Mouse (Mus musculus) embryonic facial prominence, embryonic 11.5 days (tissue): ENCODE measurements at regions not wholly inside any gene's neighbourhood (a gene's known extent, or its start where the extent isn't known, plus 50 kb on each side); places are given as distances from the start of the nearest gene placed in this dataset.

Experiments
- ATAC-seq: fragments of 200-750 bp; cut with Nextera tagmentation; replicated peaks from 2 replicates; pipeline ENCODE4 v1.8.0; 2017; ENCODE audit warnings: low read depth; ENCODE audit not compliant: insufficient number of reproducible peaks, low FRiP score, low TSS enrichment
- DNase-seq: peaks from one replicate; pipeline ENCODE4 v3.0.0-alpha.2; 2015; ENCODE audit warnings: low spot score
- H3K27ac ChIP-seq: fragments of 300-500 bp; sonication (generic); replicated peaks from 2 replicates; pipeline ENCODE4 v1.5.1; 2014; ENCODE audit warnings: mild to moderate bottlenecking, low read depth, low read length, control low read depth
- H3K27me3 ChIP-seq: fragments of 300-500 bp; sonication (generic); 2 replicates; pipeline ENCODE4 v1.6.1; 2014; ENCODE audit warnings: mild to moderate bottlenecking, low read length, moderate library complexity, mixed read lengths; ENCODE audit not compliant: control insufficient read depth, insufficient read depth
- H3K36me3 ChIP-seq: fragments of 300-500 bp; sonication (generic); replicated peaks from 2 replicates; pipeline ENCODE4 v1.6.1; 2014; ENCODE audit warnings: low read depth, mild to moderate bottlenecking, low read length, moderate library complexity, mixed read lengths; ENCODE audit not compliant: control insufficient read depth, insufficient read depth
- H3K4me1 ChIP-seq: fragments of 300-500 bp; sonication (generic); 2 replicates; pipeline ENCODE4 v1.6.1; 2014; ENCODE audit warnings: low read length, mixed read lengths; ENCODE audit not compliant: control insufficient read depth, insufficient read depth
- H3K4me2 ChIP-seq: fragments of 300-500 bp; sonication (generic); 2 replicates; pipeline ENCODE4 v1.6.1; 2014; ENCODE audit warnings: low read depth, mild to moderate bottlenecking, control low read depth, low read length, moderate library complexity
- H3K4me3 ChIP-seq: fragments of 300-500 bp; sonication (generic); 2 replicates; pipeline ENCODE4 v1.5.1; 2014; ENCODE audit warnings: low read depth, low read length, control low read depth
- H3K9ac ChIP-seq: fragments of 300-500 bp; sonication (generic); replicated peaks from 2 replicates; pipeline ENCODE4 v1.6.1; 2014; ENCODE audit warnings: mild to moderate bottlenecking, control low read depth, low read length
- H3K9me3 ChIP-seq: fragments of 300-500 bp; sonication (generic); replicated peaks from 2 replicates; pipeline ENCODE4 v1.6.1; 2016; ENCODE audit warnings: mild to moderate bottlenecking, low read length, inconsistent platforms, mixed read lengths; ENCODE audit not compliant: control insufficient read depth
- WGBS: fragments of 180-500 bp; shearing (Covaris S2); extraction: QIAGEN DNeasy Blood & Tissue Kit; methylation state at CpG from one replicate; pipeline ENCODE4 v1.1.7; 2014; 5-methylcytosine and 5-hydroxymethylcytosine counted together

GRCm38 (mm10) chr17:64425811-64426210 is 94.1 kb upstream of the Pja2 start:
- Histone ChIP-seq H3K9me3 (no peaks in the 10 kb centered on the region), H3K4me3 (no peak overlapping the region), H3K27me3 (no peaks in the 10 kb centered on the region), H3K4me1 (no peaks in the 10 kb centered on the region), H3K4me2 (no peak overlapping the region), H3K27ac (no peak overlapping the region), H3K36me3 (no peaks in the 10 kb centered on the region), H3K9ac (no peak overlapping the region)
- ATAC-seq: no peak
- WGBS: 78% methylated on average over 1 of the region's 1 CpGs
- no peak for DNase-seq

GRCm38 (mm10) chr17:64426536-64426935 is 94.8 kb upstream of the Pja2 start:
- Histone ChIP-seq H3K27ac (no peak overlapping the region), H3K9ac (no peak overlapping the region), H3K4me1 (no peaks in the 10 kb centered on the region), H3K27me3 (no peaks in the 10 kb centered on the region), H3K4me2 (no peak overlapping the region), H3K36me3 (no peaks in the 10 kb centered on the region), H3K4me3 (no peak overlapping the region), H3K9me3 (no peaks in the 10 kb centered on the region)
- WGBS: 39% methylated on average over 5 of the region's 5 CpGs
- DNase-seq: peak; percentile 60
- ATAC-seq: no peak

GRCm38 (mm10) chr17:64439571-64439970 is 107.9 kb upstream of the Pja2 start:
- Histone ChIP-seq H3K27me3 (no peaks in the 10 kb centered on the region), H3K27ac (no peak overlapping the region), H3K36me3 (no peaks in the 10 kb centered on the region), H3K4me3 (no peak overlapping the region), H3K9ac (no peak overlapping the region), H3K9me3 (no peaks in the 10 kb centered on the region), H3K4me2 (no peak overlapping the region), H3K4me1 (no peaks in the 10 kb centered on the region)
- DNase-seq: no peak
- WGBS: 79% methylated on average over 1 of the region's 1 CpGs
- ATAC-seq: no peak

- WGBS: 64% methylated on average over 2 of the region's 2 CpGs
- no peak for ATAC-seq
- H3K4me3 ChIP-seq: no peak overlapping the region
- H3K36me3 ChIP-seq: no peaks in the 10 kb centered on the region
- H3K9me3 ChIP-seq: no peaks in the 10 kb centered on the region
- H3K27me3 ChIP-seq: no peaks in the 10 kb centered on the region
- H3K4me1 ChIP-seq: no peaks in the 10 kb centered on the region
- H3K9ac ChIP-seq: no peak overlapping the region
- no peak overlapping the region for H3K27ac ChIP-seq
- no peak overlapping the region for H3K4me2 ChIP-seq
- DNase-seq: no peak
Observed at GRCm38 (mm10) chr17:64454736-64455135, 123.0 kb upstream of the Pja2 start.

GRCm38 (mm10) chr17:64466273-64466672 is 134.3 kb upstream of the Man2a1 start:
- WGBS: 82% methylated on average over 7 of the region's 7 CpGs
- Histone ChIP-seq H3K4me1 (no peaks in the 10 kb centered on the region), H3K9me3 (no peaks in the 10 kb centered on the region), H3K27ac (no peak overlapping the region), H3K27me3 (no peaks in the 10 kb centered on the region), H3K4me2 (no peak overlapping the region), H3K36me3 (no peaks in the 10 kb centered on the region), H3K9ac (no peak overlapping the region), H3K4me3 (no peak overlapping the region)
- DNase-seq: no peak
- ATAC-seq: no peak

GRCm38 (mm10) chr17:64466746-64467145 is 133.8 kb upstream of the Man2a1 start:
- no peaks in the 10 kb centered on the region for H3K36me3 ChIP-seq
- 71% methylated on average over 9 of the region's 9 CpGs for WGBS
- ATAC-seq: no peak
- H3K4me2 ChIP-seq: no peak overlapping the region
- H3K4me3 ChIP-seq: no peak overlapping the region
- DNase-seq: no peak
- no peak overlapping the region for H3K27ac ChIP-seq
- H3K9me3 ChIP-seq: no peaks in the 10 kb centered on the region
- H3K4me1 ChIP-seq: no peaks in the 10 kb centered on the region
- no peaks in the 10 kb centered on the region for H3K27me3 ChIP-seq
- no peak overlapping the region for H3K9ac ChIP-seq

- no peak for ATAC-seq
- no peaks in the 10 kb centered on the region for H3K9me3 ChIP-seq
- H3K9ac ChIP-seq: no peak overlapping the region
- no peak overlapping the region for H3K27ac ChIP-seq
- H3K4me2 ChIP-seq: no peak overlapping the region
- 62% methylated on average over 10 of the region's 12 CpGs for WGBS
- H3K4me3 ChIP-seq: no peak overlapping the region
- no peaks in the 10 kb centered on the region for H3K36me3 ChIP-seq
- no peaks in the 10 kb centered on the region for H3K4me1 ChIP-seq
- H3K27me3 ChIP-seq: no peaks in the 10 kb centered on the region
- no peak for DNase-seq
Observed at GRCm38 (mm10) chr17:64467297-64467696, 133.2 kb upstream of the Man2a1 start.

- DNase-seq (no peak), ATAC-seq (no peak)
- Histone ChIP-seq H3K9ac (no peak overlapping the region), H3K4me3 (no peak overlapping the region), H3K4me1 (no peaks in the 10 kb centered on the region), H3K27ac (no peak overlapping the region), H3K27me3 (no peaks in the 10 kb centered on the region), H3K36me3 (no peaks in the 10 kb centered on the region), H3K9me3 (no peaks in the 10 kb centered on the region), H3K4me2 (no peak overlapping the region)
- WGBS: 43% methylated on average over 12 of the region's 12 CpGs
Observed at GRCm38 (mm10) chr17:64469754-64470400, 130.7 kb upstream of the Man2a1 start.
